Mouse (Mus musculus): ENCODE results near the gene Nsun2.

GRCm38 (mm10) chr13:69586337-69586736 lies 52.8 kb downstream of the Nsun2 start:
- no peak for TF ChIP-seq CTCF (IDR thresholded peaks at IDR 0.05; ENCODE audit: borderline replicate concordance, control insufficient read depth, extremely low read depth, insufficient read depth, low read length, poor library complexity)
- TF ChIP-seq POLR2A (IDR thresholded peaks at IDR 0.05; ENCODE audit: control insufficient read depth, extremely low read depth, insufficient read depth, low read length, poor library complexity) = no peak
